ENCODE assay signal across 8 mouse cellular contexts in genomic region chr11:24077795-24078705, GRCm38 (mm10). TPM values are rescaled to one million over a fixed set of nuclear protein-coding genes. Genes with fewer than 3 reads are reported as not detected.
DNase-seq lines count a peak whose midpoint lies in the region; ATAC-seq lines count a peak whose summit lies in the region.

Bcl11a (plus strand) TSS chr11:24078056.

- DNase-seq in cerebellum, postnatal 25 days, result peak; percentile 27 to 31
- DNase-seq in cerebellum, adult 11-12 months, result no peak
- DNase-seq in R1 (ENCODE audit: low read depth, low spot score), result peak; percentile 74
- peak; percentile 89 for DNase-seq in forebrain, embryonic 10.5 days (ENCODE audit: extremely low spot score, low spot score)
- peak; percentile 40 for DNase-seq in testis, postnatal 14 days (ENCODE audit: low spot score)

- peaks cover 39% of the 10 kb centered on the region for H3K27me3 ChIP-seq in forebrain, embryonic 10.5 days (ENCODE audit: poor library complexity, severe bottlenecking)
- H3K27me3 ChIP-seq in hindbrain, embryonic 16.5 days (replicated peaks; ENCODE audit: control insufficient read depth, insufficient read depth, low read length), result no peaks in the 10 kb centered on the region
- 0 out of 2 replicates have a peak, but pooled peaks cover 3% of the 10 kb centered on the region for H3K27me3 ChIP-seq in limb, embryonic 12.5 days
- H3K27me3 ChIP-seq in midbrain, embryonic 12.5 days, result peaks cover 4% of the 10 kb centered on the region; the same call in 1 of the 2 replicates

- H3K27ac ChIP-seq in forebrain, embryonic 10.5 days, result peak within 1 kb of the TSS; percentile 96
- peak within 1 kb of the TSS; percentile 91 for H3K27ac ChIP-seq in hindbrain, embryonic 16.5 days (ENCODE audit: low read depth, low read length)
- peak within 1 kb of the TSS; percentile 98 for H3K27ac ChIP-seq in limb, embryonic 12.5 days
- H3K27ac ChIP-seq in midbrain, embryonic 12.5 days (replicated peaks), result peak within 1 kb of the TSS; percentile 96

- no peaks in the 10 kb centered on the region for H3K9me3 ChIP-seq in forebrain, embryonic 10.5 days
- H3K9me3 ChIP-seq in hindbrain, embryonic 16.5 days (ENCODE audit: control insufficient read depth, low read length), result no peaks in the 10 kb centered on the region
- no peaks in the 10 kb centered on the region for H3K9me3 ChIP-seq in limb, embryonic 12.5 days
- H3K9me3 ChIP-seq in midbrain, embryonic 12.5 days, result no peaks in the 10 kb centered on the region

- peak within 1 kb of the TSS; percentile 84 for H3K4me2 ChIP-seq in hindbrain, embryonic 16.5 days (ENCODE audit: low read length)
- H3K4me2 ChIP-seq in limb, embryonic 12.5 days, result peak within 1 kb of the TSS; percentile 94
- peak within 1 kb of the TSS; percentile 96 for H3K4me2 ChIP-seq in midbrain, embryonic 12.5 days (replicated peaks)

- H3K9ac ChIP-seq in hindbrain, embryonic 16.5 days (ENCODE audit: low read depth, low read length), result peak within 1 kb of the TSS; percentile 86
- H3K9ac ChIP-seq in limb, embryonic 12.5 days (replicated peaks), result peak within 1 kb of the TSS; percentile 97
- H3K9ac ChIP-seq in midbrain, embryonic 12.5 days (replicated peaks), result peak within 1 kb of the TSS; percentile 79

- ATAC-seq in hindbrain, embryonic 16.5 days, result peak; percentile 72
- ATAC-seq in limb, embryonic 12.5 days (ENCODE audit: insufficient number of reproducible peaks, insufficient read depth, low FRiP score, low TSS enrichment, low read depth), result peak; percentile 81
- peak; percentile 81 for ATAC-seq in midbrain, embryonic 12.5 days (ENCODE audit: low FRiP score, low read depth)

- H3K36me3 ChIP-seq in forebrain, embryonic 10.5 days (replicated peaks), result no peaks in the 10 kb centered on the region
- no peaks in the 10 kb centered on the region for H3K36me3 ChIP-seq in hindbrain, embryonic 16.5 days (ENCODE audit: control insufficient read depth, insufficient read depth, low read length)
- H3K36me3 ChIP-seq in limb, embryonic 12.5 days, result no peaks in the 10 kb centered on the region
- H3K36me3 ChIP-seq in midbrain, embryonic 12.5 days, result no peaks in the 10 kb centered on the region

- under 1% methylated on average over 41 of the region's 51 CpGs for WGBS in forebrain, embryonic 10.5 days
- WGBS in hindbrain, embryonic 16.5 days, result under 1% methylated on average over 41 of the region's 51 CpGs
- WGBS in limb, embryonic 12.5 days, result under 1% methylated on average over 43 of the region's 51 CpGs
- WGBS in midbrain, embryonic 12.5 days, result under 1% methylated on average over 38 of the region's 51 CpGs

- peak within 1 kb of the TSS; percentile 75 for H3K4me3 ChIP-seq in forebrain, embryonic 10.5 days
- peak within 1 kb of the TSS; percentile 78 for H3K4me3 ChIP-seq in hindbrain, embryonic 16.5 days (ENCODE audit: low read length)
- H3K4me3 ChIP-seq in limb, embryonic 12.5 days (replicated peaks), result peak within 1 kb of the TSS; percentile 88
- peak within 1 kb of the TSS; percentile 67 for H3K4me3 ChIP-seq in midbrain, embryonic 12.5 days

- peaks cover 67% of the 10 kb centered on the region for H3K4me1 ChIP-seq in forebrain, embryonic 10.5 days
- peaks cover 4% of the 10 kb centered on the region for H3K4me1 ChIP-seq in hindbrain, embryonic 16.5 days (ENCODE audit: control insufficient read depth, insufficient read depth, low read depth, low read length)
- H3K4me1 ChIP-seq in limb, embryonic 12.5 days (replicated peaks), result peaks cover 26% of the 10 kb centered on the region
- H3K4me1 ChIP-seq in midbrain, embryonic 12.5 days, result peaks cover 27% of the 10 kb centered on the region

RNA-seq across cellular contexts. Expression of gene Bcl11a, which starts in this region (rescaled TPM):
- polyA plus RNA-seq in forebrain, embryonic 10.5 days (2016; fragmentation: Nextera tagmentation; extraction: Ambion mirVana), result 37.6 and 44.1 TPM in 2 replicates
- polyA plus RNA-seq in hindbrain, embryonic 16.5 days (2015; fragmentation: Nextera tagmentation; extraction: Ambion mirVana), result 97.9 and 105 TPM in 2 replicates
- polyA plus RNA-seq in limb, embryonic 12.5 days (2016; fragmentation: Nextera tagmentation; extraction: Ambion mirVana), result 103 and 109 TPM in 2 replicates
- polyA plus RNA-seq in midbrain, embryonic 12.5 days (2016; fragmentation: Nextera tagmentation; extraction: Ambion mirVana), result 66.0 and 67.3 TPM in 2 replicates
